Mouse (Mus musculus): ENCODE data around the gene Anapc7. TPM values are rescaled to one million over a fixed set of nuclear protein-coding genes. Genes with fewer than 3 reads are reported as not detected.

The Anapc7 gene
- polyA plus RNA-seq, 1 experiment from 2014 or later, result 30.2 TPM

DNA sequence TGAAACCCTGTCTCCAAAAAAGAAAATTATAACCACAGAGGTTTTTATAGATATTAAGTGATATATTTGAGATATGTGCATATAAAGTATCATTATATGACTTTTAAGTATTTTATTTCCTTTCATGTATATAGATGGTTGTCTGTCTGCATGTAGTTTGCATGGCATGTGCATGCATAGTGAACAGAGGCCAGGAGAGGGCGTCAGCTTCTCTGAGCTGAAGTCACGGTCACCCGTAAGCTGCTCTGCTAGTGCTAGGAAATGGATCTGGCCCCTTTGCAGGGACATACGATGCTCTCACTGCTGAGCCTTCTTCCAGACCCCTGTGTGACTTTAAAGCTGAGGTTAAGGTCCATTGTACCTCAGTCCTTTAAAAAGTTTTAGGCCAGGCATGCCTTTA is 13.0 kb downstream of the Anapc7 start:
- peaks cover 91% of the 10 kb centered on the region for H3K36me3 ChIP-seq
- no peak for ATAC-seq (replicated peaks; ENCODE audit: insufficient number of reproducible peaks, insufficient read depth, low FRiP score, low read depth)
- H3K4me2 ChIP-seq, result no peak overlapping the region
- H3K4me1 ChIP-seq (replicated peaks), result 0 out of 2 replicates have a peak, but pooled peaks cover 6% of the 10 kb centered on the region
- no peak overlapping the region for H3K27ac ChIP-seq
- no peak overlapping the region for H3K4me3 ChIP-seq
- H3K27me3 ChIP-seq, result no peaks in the 10 kb centered on the region
- 79% methylated on average over 4 of the region's 4 CpGs for WGBS
- H3K9me3 ChIP-seq (replicated peaks), result no peaks in the 10 kb centered on the region
- no peak overlapping the region for H3K9ac ChIP-seq

DNA sequence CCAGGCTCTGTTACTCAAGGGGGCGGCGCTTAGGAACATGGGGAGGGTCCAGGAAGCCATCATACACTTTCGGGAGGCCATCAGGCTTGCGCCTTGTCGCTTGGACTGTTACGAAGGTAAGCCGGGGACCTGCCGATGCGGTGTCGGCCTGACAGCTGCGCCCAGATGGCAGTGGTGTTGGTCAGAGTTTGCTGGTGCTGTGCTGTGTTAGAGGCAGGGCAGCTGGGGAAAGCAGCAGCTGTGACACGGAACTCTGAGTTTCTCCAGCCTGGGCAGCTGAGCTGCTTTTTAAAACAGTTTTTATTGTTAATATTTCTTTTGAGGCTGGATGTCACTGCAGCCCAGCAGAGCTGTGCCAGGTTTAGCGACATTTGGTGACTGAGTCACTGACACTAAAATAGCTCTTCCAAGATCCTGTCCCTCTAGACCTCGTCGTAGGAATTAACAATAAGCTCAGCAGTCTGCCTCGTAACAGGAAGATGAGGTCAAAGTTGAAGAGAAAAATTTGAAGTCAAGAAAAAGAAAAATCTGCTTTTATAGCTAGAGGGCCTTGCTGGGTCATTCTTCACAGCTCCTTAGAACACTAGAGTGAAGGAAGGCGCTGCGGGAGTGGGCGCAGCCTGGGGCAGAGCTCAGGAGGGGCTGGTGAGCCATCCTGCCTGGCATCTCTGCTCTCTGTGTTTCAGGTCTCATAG is 18.1 kb downstream of the Anapc7 start:
- Histone ChIP-seq H3K27ac (peak overlapping the region; percentile 62), H3K4me1 (replicated peaks) (0 out of 2 replicates have a peak, but pooled peaks cover 6% of the 10 kb centered on the region), H3K4me2 (no peak overlapping the region), H3K9ac (no peak overlapping the region), H3K9me3 (replicated peaks) (no peaks in the 10 kb centered on the region), H3K4me3 (no peak overlapping the region), H3K36me3 (peaks cover 96% of the 10 kb centered on the region), H3K27me3 (no peaks in the 10 kb centered on the region)
- ATAC-seq (replicated peaks; ENCODE audit: insufficient number of reproducible peaks, insufficient read depth, low FRiP score, low read depth), result no peak
- 71% methylated on average over 19 of the region's 19 CpGs for WGBS

- Histone ChIP-seq H3K4me1 (replicated peaks) (0 out of 2 replicates have a peak, but pooled peaks cover 6% of the 10 kb centered on the region), H3K9me3 (replicated peaks) (no peaks in the 10 kb centered on the region), H3K9ac (no peak overlapping the region), H3K4me3 (no peak overlapping the region), H3K27me3 (no peaks in the 10 kb centered on the region), H3K36me3 (peaks cover 95% of the 10 kb centered on the region), H3K27ac (0 out of 2 replicates have a peak overlapping the region, but pooled peaks have one; percentile 3), H3K4me2 (no peak overlapping the region)
- ATAC-seq (replicated peaks; ENCODE audit: insufficient number of reproducible peaks, insufficient read depth, low FRiP score, low read depth), result no peak
- 94% methylated on average over 12 of the region's 12 CpGs for WGBS
Observed at GRCm38 (mm10) chr5:122440095-122440630, 18.7 kb downstream of the Anapc7 start.

DNA sequence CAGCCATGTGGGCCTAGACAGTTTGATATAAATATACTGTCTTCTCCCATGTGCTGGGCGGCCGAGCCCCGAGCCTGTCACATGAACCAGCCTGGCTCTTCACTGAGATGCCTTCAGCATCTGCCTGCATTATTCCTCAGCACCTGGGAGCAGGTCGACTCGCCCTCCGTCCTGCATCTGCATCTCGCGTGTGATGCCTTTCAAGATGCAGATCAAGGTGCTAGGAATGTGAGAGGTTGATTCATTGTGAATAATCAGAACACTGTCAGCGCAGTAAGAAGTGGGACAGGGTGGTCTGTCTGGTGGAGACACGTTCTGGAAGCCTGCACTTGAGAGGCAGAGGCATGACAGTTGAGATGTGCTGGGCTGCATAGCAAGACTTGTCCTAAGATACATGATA is 23.0 kb downstream of the Anapc7 start:
- ATAC-seq (replicated peaks; ENCODE audit: insufficient number of reproducible peaks, insufficient read depth, low FRiP score, low read depth), result no peak
- 86% methylated on average over 10 of the region's 10 CpGs for WGBS
- Histone ChIP-seq H3K27me3 (no peaks in the 10 kb centered on the region), H3K4me3 (no peak overlapping the region), H3K9ac (no peak overlapping the region), H3K36me3 (peaks cover 62% of the 10 kb centered on the region), H3K4me1 (replicated peaks) (no peaks in the 10 kb centered on the region), H3K9me3 (replicated peaks) (no peaks in the 10 kb centered on the region), H3K4me2 (no peak overlapping the region), H3K27ac (no peak overlapping the region)

- Histone ChIP-seq H3K4me2 (no peak overlapping the region), H3K9ac (no peak overlapping the region), H3K36me3 (peaks cover 57% of the 10 kb centered on the region), H3K4me3 (no peak overlapping the region), H3K27me3 (no peaks in the 10 kb centered on the region), H3K4me1 (replicated peaks) (no peaks in the 10 kb centered on the region), H3K27ac (no peak overlapping the region), H3K9me3 (replicated peaks) (no peaks in the 10 kb centered on the region)
- no peak for ATAC-seq (replicated peaks; ENCODE audit: insufficient number of reproducible peaks, insufficient read depth, low FRiP score, low read depth)
- 92% methylated on average over 11 of the region's 11 CpGs for WGBS
Observed at GRCm38 (mm10) chr5:122445051-122445610, 23.6 kb downstream of the Anapc7 start.

DNA sequence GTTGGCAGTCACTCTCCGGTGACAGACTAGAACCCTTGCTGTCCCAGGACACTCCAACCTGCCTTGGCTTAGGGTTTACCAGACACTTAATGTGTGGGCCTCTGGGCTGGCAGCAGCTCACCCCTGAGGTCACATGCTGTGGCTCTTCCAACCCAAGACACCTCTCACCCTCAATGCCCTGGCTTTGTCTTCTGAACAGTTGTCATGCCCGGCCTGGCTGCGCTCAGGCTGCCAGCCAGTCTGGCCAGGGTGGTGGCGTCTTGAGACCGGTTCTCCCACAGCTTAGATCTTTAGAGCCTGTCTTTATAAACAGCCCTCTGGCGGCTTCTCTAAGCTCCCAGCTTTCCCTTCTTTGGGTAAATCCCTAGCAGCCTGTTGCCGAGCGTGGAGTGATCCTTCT is 26.4 kb downstream of the Anapc7 start:
- Histone ChIP-seq H3K27ac (peak overlapping the region; percentile 5; the same call in 1 of the 2 replicates), H3K9ac (no peak overlapping the region), H3K4me1 (replicated peaks) (peaks cover 13% of the 10 kb centered on the region), H3K27me3 (no peaks in the 10 kb centered on the region), H3K36me3 (peaks cover 37% of the 10 kb centered on the region), H3K4me3 (no peak overlapping the region), H3K4me2 (no peak overlapping the region), H3K9me3 (replicated peaks) (no peaks in the 10 kb centered on the region)
- 75% methylated on average over 8 of the region's 8 CpGs for WGBS
- no peak for ATAC-seq (replicated peaks; ENCODE audit: insufficient number of reproducible peaks, insufficient read depth, low FRiP score, low read depth)

DNA sequence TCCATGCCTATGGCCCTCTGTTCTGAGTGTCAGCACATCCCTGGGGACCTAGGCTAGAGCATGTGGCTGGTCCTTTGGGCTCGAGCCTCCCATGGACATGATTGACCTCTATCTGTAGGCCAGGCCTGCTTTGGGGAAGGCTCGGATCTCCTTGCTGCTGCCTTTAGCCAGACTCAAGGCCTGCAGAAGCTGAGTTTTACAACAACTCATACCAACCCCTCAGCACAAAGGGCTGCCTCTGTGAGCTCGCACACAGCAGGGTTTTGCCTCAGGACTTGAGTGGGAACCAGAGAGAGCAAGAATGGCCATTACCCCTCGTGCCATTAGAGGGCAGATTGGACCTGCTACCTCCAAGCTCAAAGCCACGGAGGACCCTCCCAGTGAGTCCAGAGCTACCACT is 27.4 kb downstream of the Anapc7 start:
- H3K9me3 ChIP-seq (replicated peaks), result no peaks in the 10 kb centered on the region
- 74% methylated on average over 5 of the region's 5 CpGs for WGBS

DNA sequence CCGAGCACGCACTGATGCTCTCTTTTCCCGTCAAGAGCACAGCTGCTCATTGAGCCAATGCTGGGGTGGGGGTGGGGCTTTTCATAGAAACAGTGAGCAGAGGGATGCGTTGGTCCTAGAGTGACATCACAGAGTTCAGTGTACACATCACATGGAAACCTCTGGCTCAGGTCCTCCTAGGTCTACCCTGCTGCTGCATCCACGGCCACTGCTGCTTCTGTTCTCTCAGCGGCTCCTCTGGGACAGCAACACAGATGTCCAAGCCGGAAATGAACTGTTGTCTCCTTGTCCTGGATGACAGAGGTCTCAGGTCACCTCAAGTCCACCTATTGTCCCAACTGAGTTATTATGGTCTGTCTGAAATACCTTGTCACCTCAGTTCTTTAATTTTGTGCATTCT is 28.5 kb downstream of the Anapc7 start:
- H3K4me1 ChIP-seq (replicated peaks), result peaks cover 29% of the 10 kb centered on the region
- no peak overlapping the region for H3K4me3 ChIP-seq
- 67% methylated on average over 7 of the region's 7 CpGs for WGBS
- no peak for ATAC-seq (replicated peaks; ENCODE audit: insufficient number of reproducible peaks, insufficient read depth, low FRiP score, low read depth)
- H3K9me3 ChIP-seq (replicated peaks), result no peaks in the 10 kb centered on the region
- H3K36me3 ChIP-seq, result peaks cover 37% of the 10 kb centered on the region
- H3K27ac ChIP-seq, result no peak overlapping the region
- H3K9ac ChIP-seq, result no peak overlapping the region
- no peak overlapping the region for H3K4me2 ChIP-seq
- H3K27me3 ChIP-seq, result no peaks in the 10 kb centered on the region

More for the DNA sequence above, 27.4 kb downstream of the Anapc7 start:
- no peak for ATAC-seq (replicated peaks; ENCODE audit: insufficient number of reproducible peaks, insufficient read depth, low FRiP score, low read depth)
- Histone ChIP-seq H3K36me3 (peaks cover 37% of the 10 kb centered on the region), H3K9ac (no peak overlapping the region), H3K27me3 (no peaks in the 10 kb centered on the region), H3K27ac (no peak overlapping the region), H3K4me3 (no peak overlapping the region), H3K4me2 (no peak overlapping the region), H3K4me1 (replicated peaks) (peaks cover 20% of the 10 kb centered on the region)

DNA sequence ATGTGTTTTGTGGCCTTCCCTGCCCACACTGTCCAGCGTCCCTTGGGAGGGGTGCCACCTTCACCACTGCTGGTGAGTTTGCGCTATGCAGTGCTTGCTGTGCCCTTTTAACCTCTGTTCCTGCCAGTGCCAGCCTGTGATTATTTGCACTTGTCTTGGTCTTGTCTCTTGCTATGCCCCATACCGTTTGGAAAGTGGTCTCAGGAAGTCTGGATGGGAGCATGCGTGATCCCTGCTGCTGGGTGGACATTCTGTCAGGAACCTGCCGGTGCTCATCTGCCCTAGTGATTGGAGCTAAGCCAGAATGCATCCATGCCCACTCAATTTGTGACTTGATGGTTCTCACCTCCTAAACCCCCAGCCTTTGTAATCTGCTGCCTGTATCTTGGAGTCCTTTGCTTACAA is 29.4 kb downstream of the Anapc7 start:
- Histone ChIP-seq H3K4me2 (no peak overlapping the region), H3K9me3 (replicated peaks) (no peaks in the 10 kb centered on the region), H3K27me3 (no peaks in the 10 kb centered on the region), H3K4me3 (no peak overlapping the region), H3K36me3 (peaks cover 43% of the 10 kb centered on the region), H3K9ac (no peak overlapping the region), H3K27ac (peak overlapping the region; percentile 63), H3K4me1 (replicated peaks) (peaks cover 36% of the 10 kb centered on the region)
- no peak for ATAC-seq (replicated peaks; ENCODE audit: insufficient number of reproducible peaks, insufficient read depth, low FRiP score, low read depth)
- 44% methylated on average over 5 of the region's 5 CpGs for WGBS

DNA sequence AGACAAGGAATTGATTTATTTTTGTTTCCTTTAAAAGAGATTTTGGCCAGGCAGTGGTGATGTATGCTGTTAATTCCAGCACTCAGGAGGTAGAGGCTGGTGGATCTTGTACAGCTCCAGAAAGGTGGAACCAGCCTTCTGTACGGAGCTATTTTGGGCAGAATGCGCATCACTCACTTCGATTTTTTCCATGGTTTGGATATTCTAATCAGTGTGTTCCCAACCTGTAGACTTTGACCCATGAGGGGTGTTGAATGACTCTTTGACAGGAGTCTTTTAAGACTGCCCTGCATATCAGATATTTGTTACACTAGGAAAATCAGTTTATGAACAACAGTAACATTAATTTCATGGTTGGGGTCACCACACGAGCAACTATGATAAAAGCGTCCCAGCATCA is 29.8 kb downstream of the Anapc7 start:
- no peak overlapping the region for H3K4me3 ChIP-seq
- H3K27me3 ChIP-seq, result no peaks in the 10 kb centered on the region
- no peak overlapping the region for H3K9ac ChIP-seq
- H3K36me3 ChIP-seq, result peaks cover 43% of the 10 kb centered on the region
- no peak for ATAC-seq (replicated peaks; ENCODE audit: insufficient number of reproducible peaks, insufficient read depth, low FRiP score, low read depth)
- H3K9me3 ChIP-seq (replicated peaks), result no peaks in the 10 kb centered on the region
- H3K27ac ChIP-seq, result peak overlapping the region; percentile 63
- no peak overlapping the region for H3K4me2 ChIP-seq
- peaks cover 36% of the 10 kb centered on the region for H3K4me1 ChIP-seq (replicated peaks)
- 68% methylated on average over 5 of the region's 5 CpGs for WGBS

DNA sequence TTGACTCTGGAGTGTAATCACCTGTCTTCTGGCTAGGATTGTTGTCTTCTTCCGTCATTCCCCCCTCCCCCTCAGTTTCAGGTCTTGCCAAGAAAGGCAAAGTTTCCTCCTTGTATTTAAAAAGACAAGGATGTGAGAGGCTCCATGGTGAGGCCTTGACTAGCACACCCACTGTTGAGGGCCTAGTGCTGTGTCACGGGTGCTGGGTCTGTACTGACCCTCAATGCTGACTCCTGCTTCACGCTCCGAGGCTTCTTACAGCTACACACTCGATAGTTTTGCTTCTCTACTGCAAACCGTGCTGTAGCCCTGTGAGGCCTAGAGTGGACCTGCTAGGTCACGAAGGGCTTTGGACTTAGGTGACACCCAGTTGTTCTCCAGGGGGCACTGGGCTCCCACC is 30.7 kb downstream of the Anapc7 start:
- WGBS, result 65% methylated on average over 7 of the region's 7 CpGs
- no peak for ATAC-seq (replicated peaks; ENCODE audit: insufficient number of reproducible peaks, insufficient read depth, low FRiP score, low read depth)
- peaks cover 51% of the 10 kb centered on the region for H3K36me3 ChIP-seq
- H3K27ac ChIP-seq, result peak overlapping the region; percentile 63
- H3K4me2 ChIP-seq, result no peak overlapping the region
- peaks cover 36% of the 10 kb centered on the region for H3K4me1 ChIP-seq (replicated peaks)
- H3K27me3 ChIP-seq, result no peaks in the 10 kb centered on the region
- H3K4me3 ChIP-seq, result no peak overlapping the region
- H3K9me3 ChIP-seq (replicated peaks), result no peaks in the 10 kb centered on the region
- H3K9ac ChIP-seq, result no peak overlapping the region

- Histone ChIP-seq H3K4me2 (no peak overlapping the region), H3K4me1 (replicated peaks) (peaks cover 36% of the 10 kb centered on the region), H3K4me3 (no peak overlapping the region), H3K36me3 (peaks cover 61% of the 10 kb centered on the region), H3K9me3 (replicated peaks) (no peaks in the 10 kb centered on the region), H3K9ac (no peak overlapping the region), H3K27me3 (no peaks in the 10 kb centered on the region), H3K27ac (peak overlapping the region; percentile 63)
- WGBS, result 52% methylated on average over 6 of the region's 6 CpGs
- ATAC-seq (replicated peaks; ENCODE audit: insufficient number of reproducible peaks, insufficient read depth, low FRiP score, low read depth), result no peak
Observed at GRCm38 (mm10) chr5:122453188-122453587, 31.7 kb downstream of the Anapc7 start.

All from heart, embryonic 15.5 days (tissue).